Mouse (Mus musculus) ES-E14 (cell line): ENCODE measurements around the gene Eif4b. TPM values are rescaled to one million over a fixed set of nuclear protein-coding genes. Genes with fewer than 3 reads are reported as not detected.

Source experiments
- DNase-seq: peaks from one replicate; pipeline ENCODE4 v3.0.0-alpha.2; 2013; ENCODE audit warnings: low read depth, low spot score
- H3K27ac ChIP-seq: 2 replicates; pipeline ENCODE4 v1.5.1; 2012; ENCODE audit warnings: low read depth, mild to moderate bottlenecking, low read length, moderate library complexity, mixed read lengths; ENCODE audit not compliant: poor library complexity, insufficient read depth, severe bottlenecking
- H3K36me3 ChIP-seq: 2 replicates; pipeline ENCODE4 v1.6.1; 2012; ENCODE audit warnings: mild to moderate bottlenecking, low read length, moderate library complexity, mixed read lengths; ENCODE audit not compliant: control insufficient read depth, poor library complexity, insufficient read depth, severe bottlenecking
- H3K4me1 ChIP-seq, 2 experiments: fragments of 150-350 bp in 1 of 2; sonication (generic) in 1 of 2; 2 replicates each; pipeline ENCODE4 v1.6.1; 2012; ENCODE audit warnings: low read length in 2 of 2, mild to moderate bottlenecking in 1 of 2, mixed read lengths in 1 of 2; ENCODE audit not compliant: control insufficient read depth in 2 of 2, insufficient read depth in 2 of 2, poor library complexity in 1 of 2
- H3K4me3 ChIP-seq, 2 experiments: fragments of 150-350 bp in 1 of 2; sonication (generic) in 1 of 2; 2 replicates each; pipeline ENCODE4 v1.5.1; 2012; ENCODE audit warnings: low read length in 2 of 2, low read depth in 1 of 2, mild to moderate bottlenecking in 1 of 2, mixed read lengths in 1 of 2; ENCODE audit not compliant: insufficient read depth in 1 of 2, poor library complexity in 1 of 2, severe bottlenecking in 1 of 2
- H3K9ac ChIP-seq: 2 replicates; pipeline ENCODE4 v1.6.1; 2012; ENCODE audit warnings: low read depth, mild to moderate bottlenecking, low read length, mixed read lengths; ENCODE audit not compliant: poor library complexity, insufficient read depth, severe bottlenecking
- H3K9me3 ChIP-seq: fragments of 150-350 bp; sonication (generic); 2 replicates; pipeline ENCODE4 v1.6.1; 2012; ENCODE audit warnings: low read depth, mild to moderate bottlenecking, low read length; ENCODE audit not compliant: control insufficient read depth, insufficient read depth
- CHD2 ChIP-seq: IDR thresholded peaks from 2 replicates; pipeline ENCODE4 v1.6.1; 2014; ENCODE audit warnings: mild to moderate bottlenecking, low read depth, low read length, inconsistent platforms
- HCFC1 ChIP-seq: IDR thresholded peaks from 2 replicates; pipeline ENCODE4 v1.6.1; 2012; ENCODE audit warnings: low read length, inconsistent platforms, borderline replicate concordance; ENCODE audit not compliant: insufficient read depth
- MAFK ChIP-seq: IDR thresholded peaks from 2 replicates; pipeline ENCODE4 v1.6.1; 2014; ENCODE audit warnings: mild to moderate bottlenecking, low read depth, low read length, inconsistent platforms; ENCODE audit not compliant: insufficient read depth
- ZC3H11A ChIP-seq: IDR thresholded peaks from 2 replicates; pipeline ENCODE4 v1.6.1; 2012; ENCODE audit warnings: low read depth, mild to moderate bottlenecking, inconsistent platforms, low read length, borderline replicate concordance
- ZNF384 ChIP-seq: IDR thresholded peaks from 2 replicates; pipeline ENCODE4 v1.6.1; 2012; ENCODE audit warnings: low read depth, low read length, inconsistent platforms
- in situ Hi-C, 2 experiments: fragments of 600-800 bp; cut with MboI; formaldehyde crosslinking; loops; one replicate each; pipeline ENCODE4 v1.15.1; 2025; ENCODE audit warnings: low sequenced_read_pairs in 2 of 2, inconsistent platforms in 1 of 2; ENCODE audit not compliant: unreplicated experiment in 2 of 2
- total RNA-seq: library from RNA; depleted of rRNA; stranded (reverse); fragments of 300-350 nt; gene quantifications from 2 replicates; pipeline ENCODE4 v1.2.3, GENCODE M21; 2012

The Eif4b gene
- total RNA-seq, 1 experiment, result 361 TPM

DNA sequence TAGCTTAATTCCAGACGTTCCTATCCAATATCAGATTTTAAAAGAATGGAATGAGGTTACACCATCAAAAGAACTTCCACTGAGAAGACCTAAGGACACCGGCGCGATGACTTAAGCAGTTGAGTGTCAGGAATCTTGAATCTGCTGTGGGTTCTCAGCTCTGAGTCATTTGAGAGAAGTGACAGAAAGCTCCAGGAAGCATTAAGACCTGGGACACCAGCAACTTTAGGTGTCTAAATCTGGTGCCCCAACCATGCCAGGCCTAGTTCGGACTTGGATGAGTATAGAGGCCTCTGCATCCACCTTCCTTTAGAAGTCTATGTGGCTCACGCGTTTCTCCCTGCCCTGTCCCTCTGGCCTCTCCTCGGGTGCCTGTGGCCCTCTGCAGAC lies 26.2 kb downstream of the Eif4b start:
- DNase-seq, result no peak
- TF ChIP-seq ZC3H11A (no peak), MAFK (no peak), CHD2 (no peak), HCFC1 (no peak), ZNF384 (no peak)
- H3K36me3 ChIP-seq, result peaks cover 30% of the 10 kb centered on the region
- no peaks in the 10 kb centered on the region for H3K9me3 ChIP-seq
- in situ Hi-C loops, result loop anchor here in 1 of 2 experiments (25.0 kb wide), 1 partner anchor 388 kb away; no protein-coding TSS in a partner anchor
- H3K4me3 ChIP-seq, result peak overlapping the region; percentile 70 to 79
- H3K9ac ChIP-seq, result peak overlapping the region; percentile 74
- H3K27ac ChIP-seq, result no peak overlapping the region
- H3K4me1 ChIP-seq, result peaks cover 7 to 46% of the 10 kb centered on the region in 2 experiments; a peak in 3 of 4 replicates

DNA sequence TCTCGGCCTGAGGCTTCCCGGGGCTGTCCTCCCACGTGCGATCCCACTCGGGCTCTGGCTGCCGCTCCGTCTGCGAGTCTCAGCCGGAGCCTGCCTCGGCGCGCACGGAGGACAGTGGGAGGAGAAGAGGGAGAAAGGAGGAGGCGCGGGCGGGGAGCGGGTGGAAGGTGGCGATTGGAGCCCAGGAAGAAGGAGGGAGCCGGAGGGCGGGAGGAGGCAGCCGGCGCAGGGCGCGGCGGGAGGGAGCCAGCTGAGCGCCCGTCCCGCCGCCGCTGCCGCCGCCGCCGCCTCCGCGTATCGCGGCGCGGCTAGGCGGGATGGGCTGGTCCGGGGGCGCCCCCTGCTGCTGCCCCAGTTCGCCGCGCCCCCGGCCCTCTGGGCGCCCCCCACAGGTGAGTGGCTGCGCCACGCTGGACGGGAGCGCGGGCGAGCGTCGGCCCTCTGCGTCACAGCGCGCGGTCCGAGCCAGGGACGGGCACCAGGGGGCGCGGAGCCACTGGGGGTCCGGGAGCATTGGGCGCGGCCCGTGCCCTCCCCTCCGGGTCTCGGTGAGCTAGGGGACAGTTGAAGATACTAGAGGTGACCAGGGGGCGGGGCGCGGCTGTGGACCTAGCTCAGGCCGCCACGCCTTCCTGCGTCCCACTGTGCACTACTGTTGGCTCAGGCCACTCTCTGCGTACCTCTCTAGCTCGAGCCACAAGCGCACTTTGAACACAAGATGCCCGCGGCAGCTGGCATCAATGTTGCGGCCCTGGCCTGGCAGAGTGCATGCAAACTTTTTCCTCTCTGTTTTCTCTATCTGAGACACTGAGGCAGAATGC lies 26.8 kb downstream of the Eif4b start, which contains the start of gene Tns2:
Gene Tns2, plus strand, starts transcription at position 253 of the 821 bp plus-strand sequence.
- peak within 1 kb of the TSS; percentile 74 for H3K9ac ChIP-seq
- in situ Hi-C loops, result no loop called here
- no peak for DNase-seq
- peaks cover 24% of the 10 kb centered on the region for H3K36me3 ChIP-seq
- H3K9me3 ChIP-seq, result no peaks in the 10 kb centered on the region
- H3K27ac ChIP-seq, result no peak within 1 kb of the TSS
- H3K4me3 ChIP-seq, result peak within 1 kb of the TSS; percentile 70 to 79
- H3K4me1 ChIP-seq, result peaks cover 7 to 44% of the 10 kb centered on the region in 2 experiments; a peak in 3 of 4 replicates
- TF ChIP-seq HCFC1, result no peak
- TF ChIP-seq MAFK, result no peak
- no peak for TF ChIP-seq CHD2
- no peak for TF ChIP-seq ZC3H11A
- no peak for TF ChIP-seq ZNF384

DNA sequence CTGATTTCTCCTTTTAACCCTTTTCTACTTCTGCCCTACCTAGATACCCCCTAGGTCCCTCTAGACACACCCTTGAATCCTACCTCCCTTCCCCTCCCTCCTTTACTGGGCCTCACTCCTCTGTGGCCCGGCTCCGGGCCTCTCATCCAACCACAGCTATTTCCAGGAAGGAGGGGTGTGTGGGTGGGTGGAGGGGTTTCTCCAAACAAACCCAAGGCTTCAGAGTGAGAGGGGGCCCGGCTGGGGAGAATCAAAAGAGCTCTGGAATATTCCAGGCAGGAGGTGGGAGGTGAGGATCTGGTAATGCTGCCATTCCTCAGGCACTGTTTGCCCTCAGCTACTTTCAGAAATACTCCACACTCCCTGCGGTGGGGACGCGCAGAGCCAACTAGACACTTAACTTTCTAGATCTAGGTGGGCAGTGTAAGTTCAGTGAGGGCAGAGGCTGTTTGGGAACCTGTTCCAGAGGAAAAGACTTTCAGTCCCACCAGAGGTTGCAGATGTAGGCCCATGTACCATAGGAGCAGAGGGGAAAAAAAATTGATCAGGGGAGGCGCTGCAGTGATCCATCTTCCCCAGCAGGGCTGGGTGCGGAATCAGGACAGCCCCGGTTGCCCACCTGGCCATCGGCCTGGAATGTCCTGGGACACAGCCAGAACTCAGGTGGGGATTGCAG lies 27.6 kb downstream of the Eif4b start:
- Histone ChIP-seq H3K4me1 (peaks cover 7 to 45% of the 10 kb centered on the region in 2 experiments; a peak in 3 of 4 replicates), H3K4me3 (peak overlapping the region; percentile 70 to 79), H3K9me3 (no peaks in the 10 kb centered on the region), H3K36me3 (peaks cover 17% of the 10 kb centered on the region), H3K27ac (no peak overlapping the region), H3K9ac (peak overlapping the region; percentile 20; the same call in 1 of the 2 replicates)
- no peak for TF ChIP-seq MAFK
- TF ChIP-seq HCFC1, result no peak
- no peak for TF ChIP-seq CHD2
- no peak for TF ChIP-seq ZC3H11A
- TF ChIP-seq ZNF384, result no peak
- DNase-seq, result no peak
- in situ Hi-C loops, result no loop called here

- no peak for DNase-seq
- Histone ChIP-seq H3K27ac (no peak overlapping the region), H3K9me3 (no peaks in the 10 kb centered on the region), H3K36me3 (peaks cover 13% of the 10 kb centered on the region), H3K4me1 (peaks cover 7 to 47% of the 10 kb centered on the region in 2 experiments; a peak in 3 of 4 replicates), H3K9ac (peak overlapping the region; percentile 20; the same call in 1 of the 2 replicates), H3K4me3 (no peak overlapping the region)
- TF ChIP-seq ZC3H11A (no peak), ZNF384 (no peak), CHD2 (no peak), MAFK (no peak), HCFC1 (no peak)
- in situ Hi-C loops, result no loop called here
These were observed 28.3 kb downstream of the Eif4b start for GRCm38 (mm10) chr15:102101672-102102541.
